Mouse (Mus musculus) limb, embryonic 14.5 days (tissue): ENCODE results near the gene Cnnm4. TPM values are rescaled to one million over a fixed set of nuclear protein-coding genes. Genes with fewer than 3 reads are reported as not detected.
A peak's percentile ranks its signal among the peaks of the same experiment; 100 is the strongest.

Experiments
- ATAC-seq: fragments of 200-750 bp; cut with Nextera tagmentation; 2 replicates; pipeline ENCODE4 v1.8.0; 2017; ENCODE audit warnings: low read depth, moderate number of reproducible peaks, moderate TSS enrichment; ENCODE audit not compliant: low FRiP score
- DNase-seq: peaks from one replicate; pipeline ENCODE4 v3.0.0-alpha.2; 2015; ENCODE audit warnings: low spot score
- H3K27ac ChIP-seq: fragments of 300-500 bp; sonication (generic); replicated peaks from 2 replicates; pipeline ENCODE4 v1.5.1; 2014; ENCODE audit warnings: low read depth, mild to moderate bottlenecking, low read length, moderate library complexity, mixed read lengths
- H3K27me3 ChIP-seq: fragments of 300-500 bp; sonication (generic); 2 replicates; pipeline ENCODE4 v1.6.1; 2014; ENCODE audit warnings: low read length, mixed read lengths; ENCODE audit not compliant: control insufficient read depth, insufficient read depth
- H3K36me3 ChIP-seq: fragments of 300-500 bp; sonication (generic); 2 replicates; pipeline ENCODE4 v1.6.1; 2014; ENCODE audit warnings: mild to moderate bottlenecking, low read length, moderate library complexity, mixed read lengths; ENCODE audit not compliant: control insufficient read depth, insufficient read depth
- H3K4me1 ChIP-seq: fragments of 300-500 bp; sonication (generic); 2 replicates; pipeline ENCODE4 v1.6.1; 2014; ENCODE audit warnings: antibody characterized with exemption, low read length, mixed read lengths; ENCODE audit not compliant: control insufficient read depth, insufficient read depth
- H3K4me2 ChIP-seq: fragments of 300-500 bp; sonication (generic); replicated peaks from 2 replicates; pipeline ENCODE4 v1.6.1; 2014; ENCODE audit warnings: low read depth, mild to moderate bottlenecking, low read length, moderate library complexity; ENCODE audit not compliant: severe bottlenecking
- H3K4me3 ChIP-seq: fragments of 300-500 bp; sonication (generic); replicated peaks from 2 replicates; pipeline ENCODE4 v1.5.1; 2014; ENCODE audit warnings: low read length
- H3K9ac ChIP-seq: fragments of 300-500 bp; sonication (generic); 2 replicates; pipeline ENCODE4 v1.6.1; 2014; ENCODE audit warnings: mild to moderate bottlenecking, low read depth, low read length, moderate library complexity; ENCODE audit not compliant: severe bottlenecking
- H3K9me3 ChIP-seq: fragments of 300-500 bp; sonication (generic); 2 replicates; pipeline ENCODE4 v1.6.1; 2016; ENCODE audit warnings: low read length; ENCODE audit not compliant: control insufficient read depth
- POLR2A ChIP-seq: fragments of 200-500 bp; IDR thresholded peaks from 2 replicates; pipeline ENCODE4 v1.8.0; 2012; ENCODE audit warnings: inconsistent platforms, mild to moderate bottlenecking, moderate library complexity, borderline replicate concordance; ENCODE audit not compliant: insufficient read depth, insufficient read length; ENCODE audit errors: extremely low read depth
- WGBS: fragments of 180-500 bp; shearing (Covaris S2); extraction: QIAGEN DNeasy Blood & Tissue Kit; methylation state at CpG from one replicate; pipeline ENCODE4 v1.1.7; 2014; 5-methylcytosine and 5-hydroxymethylcytosine counted together
- polyA plus RNA-seq, 2 experiments: library from polyadenylated mRNA; depleted of rRNA in 1 of 2; stranded (reverse) in 1 of 2; unstranded in 1 of 2; fragments of >200 nt; fragmentation: Nextera tagmentation in 1 of 2; extraction: Ambion mirVana in 1 of 2; gene quantifications; 2 replicates each; pipeline versions ENCODE4 v1.2.1 to v1.2.3; 2012 to 2014

Gene Cnnm4
- polyA plus RNA-seq, 2 experiments: 7.3 to 13.1 TPM

- H3K9me3 ChIP-seq: no peaks in the 10 kb centered on the region
- ATAC-seq: no peak
- peaks cover 88% of the 10 kb centered on the region for H3K36me3 ChIP-seq
- no peak overlapping the region for H3K9ac ChIP-seq
- no peak for TF ChIP-seq POLR2A
- H3K4me3 ChIP-seq: no peak overlapping the region
- no peak overlapping the region for H3K4me2 ChIP-seq
- H3K27me3 ChIP-seq: no peaks in the 10 kb centered on the region
- 96% methylated on average over 6 of the region's 6 CpGs for WGBS
- H3K4me1 ChIP-seq: no peaks in the 10 kb centered on the region
- DNase-seq: no peak
- no peak overlapping the region for H3K27ac ChIP-seq
Measured at GRCm38 (mm10) chr1:36436515-36436914, 34.9 kb upstream of the Cnnm4 start.

GRCm38 (mm10) chr1:36437223-36437622 lies 34.2 kb upstream of the Cnnm4 start:
- WGBS: 96% methylated on average over 3 of the region's 3 CpGs
- no peak overlapping the region for H3K4me3 ChIP-seq
- no peak for TF ChIP-seq POLR2A
- DNase-seq (no peak), ATAC-seq (no peak)
- no peak overlapping the region for H3K9ac ChIP-seq
- H3K4me2 ChIP-seq: no peak overlapping the region
- H3K27me3 ChIP-seq: no peaks in the 10 kb centered on the region
- H3K36me3 ChIP-seq: peaks cover 85% of the 10 kb centered on the region
- no peaks in the 10 kb centered on the region for H3K9me3 ChIP-seq
- no peaks in the 10 kb centered on the region for H3K4me1 ChIP-seq
- no peak overlapping the region for H3K27ac ChIP-seq

DNA sequence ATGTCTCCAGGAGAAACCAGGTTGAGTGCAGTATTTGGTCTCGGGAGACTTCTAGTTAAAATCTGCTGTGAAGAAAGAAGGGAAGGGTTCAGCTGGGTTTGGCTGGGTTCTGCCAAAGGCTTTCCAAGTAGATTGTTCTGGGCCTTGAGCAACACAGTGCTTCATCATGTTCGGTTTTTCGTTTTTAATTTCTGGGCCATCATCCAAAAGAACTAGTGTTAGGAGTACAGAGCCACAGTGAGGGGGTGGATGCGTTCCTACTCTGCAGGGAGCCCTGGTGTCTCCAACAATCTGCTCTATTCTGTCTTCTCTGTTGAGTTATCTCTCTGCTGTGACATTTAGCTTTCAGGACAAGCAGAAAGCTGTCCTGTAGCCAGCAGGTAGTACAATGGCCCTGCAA lies 30.3 kb upstream of the Cnnm4 start:
- Histone ChIP-seq H3K27me3 (no peaks in the 10 kb centered on the region), H3K36me3 (peaks cover 58% of the 10 kb centered on the region), H3K4me1 (peaks cover 3% of the 10 kb centered on the region; the same call in 1 of the 2 replicates), H3K9me3 (no peaks in the 10 kb centered on the region), H3K9ac (no peak overlapping the region), H3K4me3 (no peak overlapping the region), H3K27ac (no peak overlapping the region), H3K4me2 (no peak overlapping the region)
- no peak for DNase-seq
- TF ChIP-seq POLR2A: no peak
- no peak for ATAC-seq
- WGBS: 91% methylated on average over 4 of the region's 4 CpGs

- Histone ChIP-seq H3K4me2 (peak within 1 kb of the TSS; percentile 65), H3K4me3 (peak within 1 kb of the TSS; percentile 79), H3K9ac (peak within 1 kb of the TSS; percentile 68), H3K9me3 (no peaks in the 10 kb centered on the region), H3K27ac (peak within 1 kb of the TSS; percentile 67), H3K4me1 (peaks cover 3% of the 10 kb centered on the region; the same call in 1 of the 2 replicates), H3K27me3 (no peaks in the 10 kb centered on the region), H3K36me3 (peaks cover 22% of the 10 kb centered on the region; the same call in 1 of the 2 replicates)
- ATAC-seq (peak; percentile 100), DNase-seq (peak; percentile 99)
- peak; percentile 57; the same call in 1 of the 2 replicates for TF ChIP-seq POLR2A
- WGBS: under 1% methylated on average over 50 of the region's 57 CpGs
Measured at GRCm38 (mm10) chr1:36444471-36445464, 26.7 kb upstream of the Cnnm4 start, which contains the start of gene Lman2l. TSS of gene Lman2l (minus strand) at chr1:36445271.

DNA sequence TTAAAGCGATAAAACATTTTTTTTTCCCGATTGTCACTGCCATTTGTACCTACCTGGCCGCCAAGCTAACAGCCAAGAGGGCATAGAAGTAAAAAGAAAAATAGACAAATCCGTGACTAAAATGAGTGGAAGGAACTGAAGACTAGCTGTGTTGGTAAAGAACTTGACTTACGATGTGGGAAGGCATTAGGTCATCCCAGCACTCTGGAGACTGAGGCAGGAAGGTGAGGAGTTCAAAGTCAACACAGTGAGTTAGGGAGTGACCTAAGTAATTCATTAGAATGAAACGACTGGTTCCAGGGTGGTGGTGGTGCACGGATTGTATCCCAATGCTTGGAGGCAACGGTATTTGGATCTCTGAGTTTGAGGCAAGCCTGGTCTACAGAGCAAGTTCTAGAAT lies 25.9 kb upstream of the Cnnm4 start:
- no peak overlapping the region; the same call in 1 of the 2 replicates for H3K4me2 ChIP-seq
- H3K27ac ChIP-seq: no peak overlapping the region; the same call in 1 of the 2 replicates
- 41% methylated on average over 8 of the region's 8 CpGs for WGBS
- TF ChIP-seq POLR2A: no peak
- H3K4me1 ChIP-seq: peaks cover 3% of the 10 kb centered on the region; the same call in 1 of the 2 replicates
- no peak for DNase-seq
- no peaks in the 10 kb centered on the region for H3K9me3 ChIP-seq
- H3K9ac ChIP-seq: no peak overlapping the region
- no peak for ATAC-seq
- H3K27me3 ChIP-seq: no peaks in the 10 kb centered on the region
- H3K36me3 ChIP-seq: peaks cover 18% of the 10 kb centered on the region; the same call in 1 of the 2 replicates
- 0 out of 2 replicates have a peak overlapping the region, but pooled peaks have one; percentile 79 for H3K4me3 ChIP-seq
